Mouse (Mus musculus) liver, postnatal 0 days (tissue): ENCODE results near the gene Edc3. TPM values are rescaled to one million over a fixed set of nuclear protein-coding genes. Genes with fewer than 3 reads are reported as not detected.

Source experiments
- ATAC-seq: fragments of 200-750 bp; cut with Nextera tagmentation; 2 replicates; pipeline ENCODE4 v1.8.0; 2017; ENCODE audit warnings: mild to moderate bottlenecking, moderate library complexity
- DNase-seq: peaks from one replicate; pipeline ENCODE4 v3.0.0-alpha.2; 2016
- H3K27ac ChIP-seq: fragments of 300-500 bp; sonication (generic); 2 replicates; pipeline ENCODE4 v1.5.1; 2014; ENCODE audit warnings: antibody characterized with exemption, moderate library complexity, mild to moderate bottlenecking, low read depth
- H3K27me3 ChIP-seq: fragments of 300-500 bp; sonication (generic); 2 replicates; pipeline ENCODE4 v1.6.1; 2014; ENCODE audit warnings: low read length, control low read depth, mixed read lengths; ENCODE audit not compliant: insufficient read depth
- H3K36me3 ChIP-seq: fragments of 300-500 bp; sonication (generic); replicated peaks from 2 replicates; pipeline ENCODE4 v1.6.1; 2014; ENCODE audit warnings: mild to moderate bottlenecking, control low read depth, low read length, moderate library complexity, mixed read lengths; ENCODE audit not compliant: insufficient read depth
- H3K4me1 ChIP-seq: fragments of 300-500 bp; sonication (generic); 2 replicates; pipeline ENCODE4 v1.6.1; 2014; ENCODE audit warnings: antibody characterized with exemption, mild to moderate bottlenecking, control low read depth; ENCODE audit not compliant: insufficient read depth
- H3K4me2 ChIP-seq: fragments of 300-500 bp; sonication (generic); 2 replicates; pipeline ENCODE4 v1.6.1; 2014; ENCODE audit warnings: low read depth, mild to moderate bottlenecking, low read length, moderate library complexity, mixed read lengths
- H3K4me3 ChIP-seq: fragments of 300-500 bp; sonication (generic); 2 replicates; pipeline ENCODE4 v1.5.1; 2014; ENCODE audit warnings: low read depth, low read length
- H3K9ac ChIP-seq: fragments of 300-500 bp; sonication (generic); replicated peaks from 2 replicates; pipeline ENCODE4 v1.6.1; 2014; ENCODE audit warnings: mild to moderate bottlenecking, moderate library complexity
- H3K9me3 ChIP-seq: fragments of 300-500 bp; sonication (generic); 2 replicates; pipeline ENCODE4 v1.6.1; 2016; ENCODE audit warnings: mild to moderate bottlenecking, control low read depth, low read length, mixed read lengths
- CTCF ChIP-seq: sonication (generic); IDR thresholded peaks from 2 replicates; pipeline ENCODE4 v1.5.1; 2016; ENCODE audit warnings: antibody characterized with exemption, low read depth
- EP300 ChIP-seq: IDR thresholded peaks from 2 replicates; pipeline ENCODE4 v1.6.1; 2016; ENCODE audit warnings: antibody characterized with exemption, low read depth, mild to moderate bottlenecking
- WGBS: fragments of 180-500 bp; shearing (Covaris S2); extraction: QIAGEN DNeasy Blood & Tissue Kit; methylation state at CpG from one replicate; pipeline ENCODE4 v1.1.7; 2014; ENCODE audit not compliant: insufficient replicate concordance; 5-methylcytosine and 5-hydroxymethylcytosine counted together
- polyA plus RNA-seq: library from polyadenylated mRNA; unstranded; fragments of >200 nt; fragmentation: Nextera tagmentation; extraction: Ambion mirVana; gene quantifications from 2 replicates; pipeline ENCODE4 v1.2.1, GENCODE M21; 2015

Edc3 gene
- polyA plus RNA-seq, 1 experiment from 2014 or later: 13.2 TPM

GRCm38 (mm10) chr9:57728312-57728711 is 20.0 kb downstream of the Edc3 start:
- Histone ChIP-seq H3K36me3 (peaks cover 33% of the 10 kb centered on the region), H3K4me2 (no peak overlapping the region), H3K4me1 (peaks cover 8% of the 10 kb centered on the region), H3K9ac (no peak overlapping the region), H3K4me3 (no peak overlapping the region), H3K27me3 (no peaks in the 10 kb centered on the region), H3K9me3 (no peaks in the 10 kb centered on the region), H3K27ac (peak overlapping the region; percentile 19; the same call in 1 of the 2 replicates)
- 90% methylated on average over 1 of the region's 1 CpGs for WGBS
- DNase-seq: no peak
- no peak for ATAC-seq
- TF ChIP-seq EP300 (no peak), CTCF (peak; percentile 57)

GRCm38 (mm10) chr9:57733606-57734005 is 25.3 kb downstream of the Edc3 start:
- H3K27ac ChIP-seq: no peak overlapping the region
- H3K36me3 ChIP-seq: peaks cover 28% of the 10 kb centered on the region
- TF ChIP-seq CTCF: no peak
- no peak for TF ChIP-seq EP300
- H3K4me3 ChIP-seq: no peak overlapping the region
- WGBS: 90% methylated on average over 6 of the region's 6 CpGs
- H3K9ac ChIP-seq: no peak overlapping the region
- H3K4me2 ChIP-seq: no peak overlapping the region
- no peaks in the 10 kb centered on the region for H3K4me1 ChIP-seq
- ATAC-seq: no peak
- H3K27me3 ChIP-seq: no peaks in the 10 kb centered on the region
- no peak for DNase-seq
- no peaks in the 10 kb centered on the region for H3K9me3 ChIP-seq

- no peak overlapping the region for H3K9ac ChIP-seq
- H3K4me2 ChIP-seq: no peak overlapping the region
- no peak overlapping the region for H3K27ac ChIP-seq
- ATAC-seq (no peak), DNase-seq (no peak)
- H3K27me3 ChIP-seq: no peaks in the 10 kb centered on the region
- 94% methylated on average over 5 of the region's 5 CpGs for WGBS
- no peaks in the 10 kb centered on the region for H3K9me3 ChIP-seq
- H3K4me3 ChIP-seq: no peak overlapping the region
- peaks cover 40% of the 10 kb centered on the region for H3K36me3 ChIP-seq
- TF ChIP-seq EP300 (no peak), CTCF (no peak)
- no peaks in the 10 kb centered on the region for H3K4me1 ChIP-seq
Observed at GRCm38 (mm10) chr9:57739863-57740262, 31.5 kb downstream of the Edc3 start.

- ATAC-seq (peak; percentile 41; the same call in 1 of the 2 replicates), DNase-seq (peak; percentile 59)
- Histone ChIP-seq H3K4me1 (no peaks in the 10 kb centered on the region), H3K9me3 (no peaks in the 10 kb centered on the region), H3K9ac (no peak overlapping the region), H3K4me3 (no peak overlapping the region), H3K27me3 (no peaks in the 10 kb centered on the region), H3K36me3 (peaks cover 83% of the 10 kb centered on the region), H3K4me2 (no peak overlapping the region), H3K27ac (no peak overlapping the region)
- WGBS: 62% methylated on average over 3 of the region's 3 CpGs
- TF ChIP-seq CTCF (peak; percentile 96), EP300 (no peak)
Observed at GRCm38 (mm10) chr9:57744462-57745091, 36.2 kb downstream of the Edc3 start.

GRCm38 (mm10) chr9:57747067-57747466 is 38.7 kb downstream of the Edc3 start:
- ATAC-seq (no peak), DNase-seq (no peak)
- H3K27ac ChIP-seq: no peak overlapping the region
- H3K9me3 ChIP-seq: no peaks in the 10 kb centered on the region
- WGBS: 70% methylated on average over 1 of the region's 1 CpGs
- H3K36me3 ChIP-seq: peaks cover 92% of the 10 kb centered on the region
- no peak overlapping the region for H3K4me2 ChIP-seq
- TF ChIP-seq CTCF (no peak), EP300 (no peak)
- H3K4me1 ChIP-seq: no peaks in the 10 kb centered on the region
- no peak overlapping the region for H3K4me3 ChIP-seq
- H3K9ac ChIP-seq: no peak overlapping the region
- H3K27me3 ChIP-seq: no peaks in the 10 kb centered on the region

- H3K9me3 ChIP-seq: no peaks in the 10 kb centered on the region
- H3K4me1 ChIP-seq: no peaks in the 10 kb centered on the region
- H3K27ac ChIP-seq: no peak overlapping the region
- no peak overlapping the region for H3K4me3 ChIP-seq
- peaks cover 94% of the 10 kb centered on the region for H3K36me3 ChIP-seq
- TF ChIP-seq CTCF: no peak
- TF ChIP-seq EP300: no peak
- no peak overlapping the region for H3K4me2 ChIP-seq
- ATAC-seq: no peak
- H3K9ac ChIP-seq: no peak overlapping the region
- 87% methylated on average over 6 of the region's 6 CpGs for WGBS
- DNase-seq: no peak
- H3K27me3 ChIP-seq: no peaks in the 10 kb centered on the region
Observed at GRCm38 (mm10) chr9:57748137-57748536, 39.8 kb downstream of the Edc3 start.
